Mouse (Mus musculus): ENCODE measurements around the gene Msl3.

Msl3 gene

GRCm38 (mm10) chrX:168673525-168674406, at the start of gene Msl3:
Gene Msl3, minus strand, starts transcription at chrX:168673898.
- peak; percentile 88 for DNase-seq

GRCm38 (mm10) chrX:168717969-168718368, 44.3 kb upstream of the Msl3 start:
- DNase-seq = peak in 1 of 2 experiments; percentile 14

- DNase-seq = no peak
These were observed 787 bp upstream of the Msl3 start for GRCm38 (mm10) chrX:168674407-168674962.

- peak; percentile 14 to 22 for DNase-seq
These were observed 679 bp downstream of the Msl3 start for GRCm38 (mm10) chrX:168672913-168673524.

- DNase-seq = peak; percentile 63 to 70
These were observed 1.3 kb downstream of the Msl3 start for GRCm38 (mm10) chrX:168672425-168672824.

- no peak for DNase-seq
These were observed 9.6 kb downstream of the Msl3 start for GRCm38 (mm10) chrX:168663982-168664689.

- DNase-seq = no peak
These were observed 13.5 kb downstream of the Msl3 start for GRCm38 (mm10) chrX:168660236-168660635.

GRCm38 (mm10) chrX:168659803-168660202, 13.9 kb downstream of the Msl3 start:
- DNase-seq = peak; percentile 11 to 34

- DNase-seq = no peak
These were observed 14.4 kb downstream of the Msl3 start for GRCm38 (mm10) chrX:168659275-168659674.

GRCm38 (mm10) chrX:168657795-168658194, 15.9 kb downstream of the Msl3 start:
- DNase-seq = no peak

- DNase-seq = no peak
These were observed 24.4 kb downstream of the Msl3 start for GRCm38 (mm10) chrX:168649336-168649735.

- no peak for DNase-seq
These were observed 26.0 kb downstream of the Msl3 start for GRCm38 (mm10) chrX:168647746-168648145.

- no peak for DNase-seq
These were observed 30.2 kb downstream of the Msl3 start for GRCm38 (mm10) chrX:168643451-168643850.

GRCm38 (mm10) chrX:168639556-168640356, 33.9 kb downstream of the Msl3 start:
- DNase-seq = peak; percentile 77 to 81

All from B cell, adult 2 months (primary cell).